Mouse (Mus musculus) urinary bladder, postnatal 4 days (tissue): Measurements from ENCODE around the gene Stag3.

Source experiments
- DNase-seq, 2 experiments: peaks; one replicate each; pipeline ENCODE4 v3.0.0; 2021 to 2022; ENCODE audit warnings: low spot score in 2 of 2

The Stag3 gene

DNA sequence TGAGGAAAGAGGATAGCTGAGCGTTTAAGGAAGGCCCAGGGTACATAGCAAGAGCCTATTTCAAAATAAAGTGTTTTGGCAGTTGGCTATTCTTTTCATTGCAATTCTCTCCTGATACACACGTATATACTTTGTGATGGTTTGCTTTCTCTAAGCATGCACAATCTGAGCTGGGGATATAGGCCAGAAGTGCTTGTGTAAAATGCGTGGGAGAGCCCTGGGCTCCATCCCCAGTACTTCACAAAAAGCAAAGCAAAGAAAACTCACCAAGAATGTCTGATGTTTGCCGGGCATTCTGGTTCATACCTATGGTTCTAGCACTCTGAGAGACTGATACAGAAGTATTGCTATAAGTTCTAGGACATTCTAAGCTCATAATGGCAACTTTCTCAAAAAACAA is 11.1 kb upstream of the Stag3 start:
- no peak for DNase-seq

- DNase-seq: no peak
Measured at GRCm38 (mm10) chr5:138271232-138271631, 8.8 kb upstream of the Stag3 start.

GRCm38 (mm10) chr5:138272409-138272923 is 7.6 kb upstream of the Stag3 start, which contains the start of gene Gal3st4:
Gene Gal3st4, minus strand, starts transcription at chr5:138272840.
- no peak for DNase-seq

GRCm38 (mm10) chr5:138274186-138274585 is 5.9 kb upstream of the Stag3 start:
- DNase-seq: no peak

DNA sequence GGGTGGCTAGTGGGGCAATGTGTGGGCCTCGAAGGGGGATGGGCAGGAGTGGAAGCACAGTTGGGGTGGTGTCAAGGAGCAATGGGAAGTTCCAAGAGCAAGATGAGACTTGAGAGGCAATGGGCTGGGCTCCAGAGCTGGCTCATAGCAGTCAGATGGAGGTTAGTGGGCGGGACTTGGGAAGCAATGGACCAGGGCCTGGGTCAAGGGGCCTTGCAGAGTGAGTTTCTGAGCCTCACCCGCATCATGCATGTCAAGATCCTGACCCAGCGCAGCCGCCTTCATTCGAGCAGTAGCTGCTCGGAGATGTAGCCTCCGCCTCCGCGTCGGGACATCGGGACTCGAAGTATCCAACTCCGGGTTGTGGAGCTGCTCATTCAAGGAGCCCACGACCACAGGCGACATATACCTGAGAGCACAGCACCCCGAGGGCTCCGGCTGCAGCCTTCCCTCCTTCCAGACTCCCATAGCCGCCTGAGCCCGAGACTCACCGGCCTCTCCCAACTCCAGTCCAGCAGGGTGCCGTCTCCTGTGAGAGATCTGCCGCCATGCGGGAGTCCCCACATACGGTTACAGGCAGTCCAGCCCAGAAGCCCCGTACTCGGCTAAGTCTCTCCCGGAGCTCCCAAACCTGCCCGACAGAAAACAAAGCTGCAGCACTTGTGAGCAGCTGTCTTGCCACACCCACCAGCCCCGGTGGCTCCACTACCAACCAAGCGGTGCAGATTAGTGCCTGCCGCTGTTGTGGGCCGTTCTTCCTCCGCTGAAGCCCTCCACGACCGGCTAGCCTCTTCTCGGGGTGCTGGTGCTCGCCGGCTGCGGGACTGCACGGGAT is 4.6 kb upstream of the Stag3 start:
- DNase-seq: no peak

DNA sequence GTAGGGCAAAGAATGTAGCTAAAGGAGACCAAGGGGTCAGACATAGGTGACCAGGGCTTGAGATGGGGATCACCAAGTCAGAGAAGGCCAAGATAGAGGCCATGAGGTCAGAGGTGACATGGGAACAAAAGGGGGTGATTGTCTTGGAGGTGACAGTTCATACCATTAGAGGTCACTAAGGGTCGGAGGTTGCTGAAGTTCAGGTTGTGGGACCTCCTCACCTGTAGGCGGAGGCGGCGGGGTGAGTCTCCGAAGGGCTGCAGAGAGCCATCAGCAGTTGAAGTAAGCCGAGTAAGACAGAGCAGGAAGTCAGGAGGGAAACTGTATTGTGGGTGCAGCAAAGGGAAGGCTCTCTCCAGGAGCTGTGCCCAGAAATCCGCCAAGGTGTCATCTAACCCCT is 2.0 kb upstream of the Stag3 start:
- DNase-seq: no peak

DNA sequence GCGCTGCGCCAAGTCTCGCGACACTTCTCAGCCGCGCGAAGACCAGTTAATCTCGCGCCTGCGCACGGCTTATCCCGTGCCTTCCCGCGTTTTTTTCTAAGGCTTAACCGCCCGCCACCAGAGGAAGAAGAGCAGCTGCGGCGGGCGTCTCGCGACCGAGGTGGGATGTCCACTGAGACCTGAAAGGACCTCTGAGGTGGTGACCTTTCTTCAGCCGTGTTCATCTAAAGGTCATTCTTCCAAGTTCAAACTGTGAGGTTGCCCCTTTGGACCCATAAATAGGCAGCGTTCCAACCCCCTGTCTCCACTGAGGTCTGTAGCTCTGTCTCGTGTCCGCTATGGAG is 357 bp downstream of the Stag3 start:
- DNase-seq: no peak

DNA sequence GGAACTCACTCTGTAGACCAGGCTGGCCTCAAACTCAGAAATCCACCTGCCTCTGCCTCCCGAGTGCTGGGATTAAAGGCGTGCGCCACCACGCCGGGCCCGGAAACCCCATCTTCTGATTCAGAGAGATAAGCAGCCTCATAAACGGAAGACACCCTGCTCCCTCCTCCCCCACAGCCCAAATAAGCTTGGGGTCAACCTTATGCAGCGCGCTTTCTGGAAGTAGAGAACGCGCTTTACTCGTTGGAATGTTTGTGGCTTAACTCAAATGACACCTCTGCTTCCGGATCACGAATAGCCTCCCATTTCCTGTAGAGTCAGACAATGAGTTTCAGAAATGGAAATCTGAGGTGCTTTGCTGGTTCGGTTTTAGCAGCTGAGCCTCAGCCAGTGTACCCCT is 789 bp downstream of the Stag3 start:
- DNase-seq: no peak

DNA sequence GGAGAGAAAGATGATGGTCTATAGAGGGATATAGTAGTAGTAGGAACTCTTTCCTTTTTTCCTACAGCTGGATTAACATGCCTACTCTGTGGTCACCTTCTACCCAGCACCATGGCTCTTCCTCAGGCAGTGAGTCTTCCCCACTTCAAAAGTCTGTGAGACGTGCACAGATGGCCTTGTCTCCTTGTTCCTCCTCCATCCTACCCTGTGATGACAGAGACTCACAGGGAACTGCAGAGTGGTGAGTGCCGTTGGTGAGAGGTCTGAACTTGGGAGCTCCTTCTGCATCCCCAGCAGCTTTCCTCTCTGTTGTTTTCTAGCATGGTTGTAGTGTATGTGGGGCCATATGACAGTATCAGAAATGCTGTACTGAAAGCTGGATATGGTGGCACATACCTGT is 1.8 kb downstream of the Stag3 start:
- no peak for DNase-seq

DNA sequence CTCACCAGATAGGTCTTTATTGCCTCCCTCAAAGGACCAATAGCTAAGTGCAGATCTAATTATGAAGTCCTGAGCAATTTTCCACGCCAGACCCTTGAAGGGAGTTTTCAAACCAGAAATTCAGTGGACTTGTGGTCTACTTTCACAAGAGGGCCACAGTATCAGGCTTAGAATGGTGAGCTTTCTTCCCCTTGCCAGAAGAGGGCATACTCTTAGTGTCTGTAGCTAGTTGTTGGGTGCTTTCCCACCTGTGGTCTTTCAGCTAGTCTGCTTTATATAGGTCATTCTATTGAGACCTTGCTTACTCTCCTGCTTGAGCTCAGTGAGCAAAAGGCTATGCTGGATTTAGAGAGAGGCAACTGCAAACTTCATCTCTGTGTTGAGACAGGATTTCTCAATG is 3.5 kb downstream of the Stag3 start:
- no peak for DNase-seq

DNA sequence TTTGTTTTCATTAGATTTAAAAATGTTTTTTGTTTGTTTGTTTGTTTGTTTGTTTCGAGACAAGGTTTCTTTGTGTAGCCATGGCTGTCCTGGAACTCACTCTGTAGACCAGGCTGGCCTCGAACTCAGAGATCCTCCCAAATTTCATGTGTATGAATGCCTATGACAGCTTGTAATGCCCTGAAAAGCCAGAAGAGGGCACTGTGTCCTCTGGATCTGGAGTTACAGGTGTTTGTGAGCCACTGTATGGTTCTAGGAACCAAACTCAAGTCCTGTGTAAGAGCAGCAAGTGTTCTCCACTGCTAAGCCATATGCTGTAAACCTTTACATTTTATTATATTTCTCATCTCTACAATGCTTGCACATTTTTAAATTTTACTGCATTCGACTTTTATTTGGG is 7.8 kb downstream of the Stag3 start:
- DNase-seq: no peak

DNA sequence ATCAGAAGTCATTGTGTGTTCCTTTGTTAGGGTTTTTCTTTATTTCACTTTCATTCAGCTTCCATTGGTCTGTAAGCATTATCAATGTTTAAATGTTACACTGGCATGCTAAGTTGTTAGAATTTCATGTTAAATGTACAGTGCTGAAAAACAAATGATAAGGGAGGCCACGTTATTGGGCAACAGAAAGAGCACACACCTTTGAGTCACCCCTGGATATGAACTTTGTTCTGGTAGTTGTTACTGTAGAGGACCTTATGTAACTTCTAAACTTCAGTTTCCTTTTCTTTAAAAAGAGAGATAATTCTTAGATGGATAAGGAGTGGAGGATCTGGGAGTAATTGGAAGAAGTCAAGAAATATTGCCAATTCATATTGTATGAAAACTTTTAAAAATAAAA is 11.6 kb downstream of the Stag3 start:
- no peak for DNase-seq

- no peak for DNase-seq
Measured at GRCm38 (mm10) chr5:138294158-138294557, 14.1 kb downstream of the Stag3 start.

DNA sequence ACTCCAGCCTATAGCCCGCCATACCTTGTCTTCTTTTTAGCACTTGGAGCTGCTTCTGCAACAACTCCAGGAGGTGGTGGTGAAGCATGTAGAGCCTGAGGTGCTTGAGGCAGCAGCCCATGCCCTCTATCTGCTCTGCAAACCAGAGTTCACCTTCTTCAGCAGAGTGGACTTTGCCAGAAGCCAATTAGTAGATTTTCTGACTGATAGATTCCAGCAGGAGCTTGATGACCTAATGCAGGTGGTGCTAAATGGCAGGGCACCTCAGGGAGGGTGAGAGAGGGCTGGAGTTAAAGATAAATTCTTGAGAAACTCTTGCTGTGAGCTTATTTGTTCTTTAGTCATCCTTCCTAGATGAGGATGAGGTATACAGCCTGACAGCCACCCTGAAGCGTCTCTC is 19.6 kb downstream of the Stag3 start:
- no peak for DNase-seq

- DNase-seq: no peak
Measured at GRCm38 (mm10) chr5:138312795-138313194, 32.8 kb downstream of the Stag3 start.

DNA sequence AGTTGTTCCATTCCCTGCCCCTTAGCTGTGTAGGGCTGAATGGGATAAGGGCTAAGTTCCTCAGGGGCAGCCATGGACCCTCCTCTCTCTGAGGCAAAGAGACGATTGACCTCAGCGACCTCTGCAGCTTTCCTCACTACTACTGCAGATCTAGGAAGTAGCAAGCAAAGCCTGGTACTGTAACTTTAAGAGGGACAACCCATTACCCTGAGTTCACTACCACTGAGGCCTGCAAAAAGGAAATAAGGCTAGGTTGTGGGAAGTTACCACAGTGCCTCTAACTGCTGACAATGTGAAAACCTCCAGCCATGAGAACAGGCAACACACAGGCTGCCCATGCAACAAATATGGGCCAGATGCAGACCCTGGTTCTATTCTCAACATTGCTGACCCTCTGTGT is 61.6 kb downstream of the Stag3 start, which contains the start of gene Pvrig:
Gene Pvrig, plus strand, starts transcription at position 301 of the 400 bp plus-strand sequence.
- DNase-seq: no peak

DNA sequence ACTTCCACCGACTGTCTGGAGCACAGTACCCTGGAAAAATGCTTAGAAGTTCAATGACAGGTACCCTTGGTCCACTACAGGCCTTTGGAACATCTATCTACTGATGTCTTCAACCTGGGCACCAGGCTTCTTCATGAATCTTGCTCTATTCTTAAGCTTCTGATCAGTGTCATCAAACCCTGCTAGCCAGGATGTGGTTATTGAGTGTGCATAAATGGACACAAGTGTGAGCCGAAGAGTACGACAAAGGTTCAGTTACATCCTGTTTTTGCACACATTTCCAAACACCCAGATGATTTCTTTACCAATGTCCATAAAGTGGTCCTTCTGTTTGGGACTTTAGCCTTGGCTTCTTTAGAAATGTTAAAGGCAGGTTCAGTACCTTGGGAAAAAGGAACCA is 63.2 kb downstream of the Stag3 start:
- DNase-seq: no peak
